Comparison of ENCODE assay signal across 9 mouse cellular contexts in the genomic region with DNA sequence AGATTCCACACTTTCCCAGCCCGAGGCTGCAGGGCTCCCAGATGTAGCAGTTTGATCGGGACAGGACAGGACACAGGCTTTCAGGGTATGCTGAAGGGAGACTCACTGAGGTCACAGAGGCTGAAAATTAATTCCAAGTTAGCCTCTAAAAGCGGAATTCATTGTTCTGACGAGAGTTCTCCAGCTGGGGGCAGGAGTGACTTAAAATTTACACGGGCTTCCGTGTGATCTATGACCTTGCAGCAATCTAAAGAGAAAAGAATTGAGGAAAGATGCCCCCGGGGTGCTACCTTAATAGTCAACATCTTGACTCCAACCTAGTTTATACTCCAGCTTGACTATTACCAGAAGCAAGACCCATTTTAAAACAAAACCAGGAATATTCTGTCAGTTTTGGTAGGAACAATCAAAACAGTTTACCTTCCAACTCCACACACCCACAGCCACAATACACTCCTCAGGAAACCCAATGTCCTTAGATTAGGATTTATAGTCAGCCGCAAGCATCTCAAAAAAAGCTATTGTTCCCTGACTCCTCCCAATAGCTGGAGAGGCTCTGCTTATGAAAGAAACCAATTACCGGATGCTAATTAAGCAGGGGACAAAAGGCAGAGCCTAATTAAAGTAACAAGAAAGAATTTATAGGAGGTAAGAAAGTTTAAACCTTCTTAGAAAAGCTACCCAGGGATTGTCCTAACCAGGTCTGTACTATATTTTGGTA. TPM values are rescaled to one million over a fixed set of nuclear protein-coding genes. Genes with fewer than 3 reads are reported as not detected.
DNase-seq lines count a peak whose midpoint lies in the region; ATAC-seq lines count a peak whose summit lies in the region.
"Had no signal": no experiment of that assay in that cellular context is flagged by ENCODE, and none has a peak within 500 bp of the region (broad histone marks: within the 10 kb centered on the region; RNA-seq: fewer than 3 reads in every experiment).

No protein-coding gene starts in this region.

- peak; percentile 44 to 46; a peak in 3 of 4 replicates for ATAC-seq in hematopoietic stem cell, adult 5-6 weeks (replicated peaks in 1 of 2; ENCODE audit: insufficient read depth in 1 of 2, low FRiP score in 2 of 2, low TSS enrichment in 1 of 2, low read depth in 1 of 2, poor library complexity in 2 of 2, severe bottlenecking in 2 of 2)

- DNase-seq in gastrocnemius, adult 18-20 months (ENCODE audit: low spot score): peak; percentile 62
- DNase-seq in gastrocnemius, adult 8-10 months (ENCODE audit: low spot score in 2 of 2): no peak
- DNase-seq in ovary, postnatal 36 days (ENCODE audit: low spot score): peak; percentile 51
- DNase-seq in ovary, adult 18-20 months (ENCODE audit: low spot score): no peak
- DNase-seq in cerebellum, postnatal 10 days: peak; percentile 56 to 59
- DNase-seq in lung, postnatal 36 days: peak; percentile 84
- no peak for DNase-seq in frontal cortex, postnatal 14 days (ENCODE audit: low spot score in 2 of 2)

RNA-seq across cellular contexts. Expression of a gene that starts 3.6 kb away (rescaled TPM):
- 10 to 100 TPM; 44.8 to 64.4 TPM for total RNA-seq in gastrocnemius, adult 18-20 months (2021)
- 10 to 100 TPM; 25.1 to 51.9 (median 30.1) TPM for total RNA-seq in gastrocnemius, adult 8-10 months (2022)
- total RNA-seq in hematopoietic stem cell, adult 5-6 weeks (2017): 328 and 386 TPM in 2 replicates

RNA-seq across cellular contexts. Expression of a gene that starts 3.6 kb away (rescaled TPM):
- not detected for total RNA-seq in gastrocnemius, adult 18-20 months (2021)
- not detected for total RNA-seq in gastrocnemius, adult 8-10 months (2022)
- total RNA-seq in hematopoietic stem cell, adult 5-6 weeks (2017): not detected in 2 replicates
- total RNA-seq: layer of hippocampus, postnatal 14 days had no signal

RNA-seq across cellular contexts. Expression of a gene that starts 7.7 kb away (rescaled TPM):
- total RNA-seq in gastrocnemius, adult 18-20 months (2021): 1 to 10 TPM in 1 of 2 experiments, under 1 TPM in 1; 0.97 to 1.3 TPM
- total RNA-seq in gastrocnemius, adult 8-10 months (2022): under 1 TPM; 0.34 to 0.99 (median 0.77) TPM
- total RNA-seq in hematopoietic stem cell, adult 5-6 weeks (2017): 250 and 359 TPM in 2 replicates

RNA-seq across cellular contexts. Expression of a gene that starts 9.2 kb away (rescaled TPM):
- not detected for total RNA-seq in gastrocnemius, adult 18-20 months (2021)
- under 1 TPM in 2 of 4 experiments, not detected in 2; 0.34 to 0.53 TPM for total RNA-seq in gastrocnemius, adult 8-10 months (2022)
- 1.0 TPM in 1 of 2 replicates, not detected in the other for total RNA-seq in hematopoietic stem cell, adult 5-6 weeks (2017)
- total RNA-seq: layer of hippocampus, postnatal 14 days had no signal

RNA-seq across cellular contexts. Expression of a gene that starts 18.1 kb away (rescaled TPM):
- 1 to 10 TPM; 2.2 to 3.4 TPM for total RNA-seq in gastrocnemius, adult 18-20 months (2021)
- total RNA-seq in gastrocnemius, adult 8-10 months (2022): 1 to 10 TPM; 1.4 to 2.8 (median 2.2) TPM
- total RNA-seq in hematopoietic stem cell, adult 5-6 weeks (2017): 11.2 and 17.7 TPM in 2 replicates

Comparison
In these comparisons a context has a peak if more than half of its experiments do, and no peak if none do; other contexts are left out.
1. DNase-seq: peak in gastrocnemius, adult 18-20 months (single experiment), ovary, postnatal 36 days (single experiment), cerebellum, postnatal 10 days (2 of 2) and lung, postnatal 36 days (single experiment); none in gastrocnemius, adult 8-10 months (0 of 2), ovary, adult 18-20 months (single experiment) and frontal cortex, postnatal 14 days (0 of 2).
2. RNA of a gene that starts 7.7 kb away (total RNA-seq): 250 to 359 TPM in hematopoietic stem cell, adult 5-6 weeks; 0.97 to 1.3 TPM in gastrocnemius, adult 18-20 months and 0.34 to 0.99 TPM in gastrocnemius, adult 8-10 months; every median in the first group is over 100 times any median in the second.